Mouse (Mus musculus) forebrain, postnatal 0 days (tissue): ENCODE results near the gene Nxf1. TPM values are rescaled to one million over a fixed set of nuclear protein-coding genes. Genes with fewer than 3 reads are reported as not detected.

Experiments used
- ATAC-seq: fragments of 200-750 bp; cut with Nextera tagmentation; 2 replicates; pipeline ENCODE4 v1.8.0; 2017; ENCODE audit warnings: mild to moderate bottlenecking, moderate library complexity
- DNase-seq: peaks from one replicate; pipeline ENCODE4 v3.0.0-alpha.2; 2015
- H3K27ac ChIP-seq: fragments of 300-500 bp; sonication (generic); 2 replicates; pipeline ENCODE4 v1.5.1; 2014; ENCODE audit warnings: low read depth, mild to moderate bottlenecking, antibody characterized with exemption, low read length, moderate library complexity, mixed read lengths
- H3K27me3 ChIP-seq: fragments of 300-500 bp; sonication (generic); 2 replicates; pipeline ENCODE4 v1.6.1; 2014; ENCODE audit warnings: mild to moderate bottlenecking, low read length, mixed read lengths; ENCODE audit not compliant: insufficient read depth
- H3K36me3 ChIP-seq: fragments of 300-500 bp; sonication (generic); 2 replicates; pipeline ENCODE4 v1.6.1; 2014; ENCODE audit warnings: mild to moderate bottlenecking, moderate library complexity; ENCODE audit not compliant: insufficient read depth
- H3K4me1 ChIP-seq: fragments of 300-500 bp; sonication (generic); 2 replicates; pipeline ENCODE4 v1.6.1; 2014; ENCODE audit warnings: antibody characterized with exemption; ENCODE audit not compliant: insufficient read depth
- H3K4me2 ChIP-seq: fragments of 300-500 bp; sonication (generic); 2 replicates; pipeline ENCODE4 v1.6.1; 2014; ENCODE audit warnings: low read depth, mild to moderate bottlenecking, moderate library complexity
- H3K4me3 ChIP-seq: fragments of 300-500 bp; sonication (generic); 2 replicates; pipeline ENCODE4 v1.5.1; 2014; ENCODE audit warnings: low read depth, low read length, mixed read lengths
- H3K9ac ChIP-seq: fragments of 300-500 bp; sonication (generic); 2 replicates; pipeline ENCODE4 v1.6.1; 2014; ENCODE audit warnings: mild to moderate bottlenecking
- H3K9me3 ChIP-seq: fragments of 300-500 bp; sonication (generic); 2 replicates; pipeline ENCODE4 v1.6.1; 2016; ENCODE audit warnings: low read length
- CTCF ChIP-seq: sonication (generic); IDR thresholded peaks from 2 replicates; pipeline ENCODE4 v1.5.1; 2016; ENCODE audit warnings: antibody characterized with exemption, control low read depth, low read depth
- WGBS: fragments of 180-500 bp; shearing (Covaris S2); extraction: QIAGEN DNeasy Blood & Tissue Kit; methylation state at CpG from one replicate; pipeline ENCODE4 v1.1.7; 2014; 5-methylcytosine and 5-hydroxymethylcytosine counted together
- polyA plus RNA-seq: library from polyadenylated mRNA; unstranded; fragments of >200 nt; fragmentation: Nextera tagmentation; extraction: Ambion mirVana; gene quantifications from 2 replicates; pipeline ENCODE4 v1.2.1, GENCODE M21; 2015
- total RNA-seq: library from RNA; depleted of rRNA; stranded (reverse); fragments of >200 nt; gene quantifications from 2 replicates; pipeline ENCODE4 v1.2.3, GENCODE M21; 2014

The Nxf1 gene
- total and polyA plus RNA-seq, 2 experiments from 2014 or later, result 97.1 to 114 TPM

GRCm38 (mm10) chr19:8765562-8765961 lies 8.7 kb downstream of the Nxf1 start:
- H3K4me1 ChIP-seq, result peaks cover 4% of the 10 kb centered on the region; the same call in 1 of the 2 replicates
- no peak for TF ChIP-seq CTCF
- H3K27me3 ChIP-seq, result no peaks in the 10 kb centered on the region
- DNase-seq (no peak), ATAC-seq (no peak)
- peaks cover 80% of the 10 kb centered on the region for H3K36me3 ChIP-seq
- H3K4me2 ChIP-seq, result no peak overlapping the region
- H3K4me3 ChIP-seq, result no peak overlapping the region
- H3K27ac ChIP-seq, result no peak overlapping the region
- H3K9ac ChIP-seq, result no peak overlapping the region
- WGBS, result 99% methylated on average over 9 of the region's 9 CpGs
- H3K9me3 ChIP-seq, result 0 out of 2 replicates have a peak, but pooled peaks cover 5% of the 10 kb centered on the region

- 18% methylated on average over 29 of the region's 29 CpGs for WGBS
- Histone ChIP-seq H3K36me3 (peaks cover 48% of the 10 kb centered on the region), H3K9ac (peak within 1 kb of the TSS; percentile 97), H3K4me3 (peak within 1 kb of the TSS; percentile 74), H3K27me3 (no peaks in the 10 kb centered on the region), H3K4me2 (peak within 1 kb of the TSS; percentile 62), H3K27ac (peak within 1 kb of the TSS; percentile 94), H3K4me1 (peaks cover 21% of the 10 kb centered on the region), H3K9me3 (no peaks in the 10 kb centered on the region)
- peak; percentile 57 for TF ChIP-seq CTCF
- ATAC-seq (peak; percentile 67), DNase-seq (peak; percentile 89)
Measured at GRCm38 (mm10) chr19:8770567-8771270, 13.8 kb downstream of the Nxf1 start, which contains the start of gene Tmem223. Gene Tmem223 (plus strand): TSS chr19:8770996.

- WGBS, result 87% methylated on average over 5 of the region's 5 CpGs
- Histone ChIP-seq H3K4me2 (no peak overlapping the region), H3K9ac (no peak overlapping the region), H3K27me3 (no peaks in the 10 kb centered on the region), H3K4me1 (peaks cover 21% of the 10 kb centered on the region), H3K9me3 (no peaks in the 10 kb centered on the region), H3K27ac (no peak overlapping the region), H3K36me3 (peaks cover 28% of the 10 kb centered on the region), H3K4me3 (no peak overlapping the region)
- no peak for TF ChIP-seq CTCF
- ATAC-seq (no peak), DNase-seq (no peak)
Measured at GRCm38 (mm10) chr19:8772996-8773395, 16.1 kb downstream of the Nxf1 start.

GRCm38 (mm10) chr19:8773409-8773808 lies 16.5 kb downstream of the Nxf1 start:
- Histone ChIP-seq H3K27me3 (no peaks in the 10 kb centered on the region), H3K36me3 (peaks cover 28% of the 10 kb centered on the region), H3K4me1 (peaks cover 21% of the 10 kb centered on the region), H3K4me3 (peak overlapping the region; percentile 58; the same call in 1 of the 2 replicates), H3K9ac (no peak overlapping the region), H3K4me2 (peak overlapping the region; percentile 90), H3K9me3 (no peaks in the 10 kb centered on the region), H3K27ac (no peak overlapping the region)
- 62% methylated on average over 6 of the region's 6 CpGs for WGBS
- DNase-seq (no peak), ATAC-seq (no peak)
- TF ChIP-seq CTCF, result no peak

- peak; percentile 20; the same call in 1 of the 2 replicates for TF ChIP-seq CTCF
- WGBS, result under 1% methylated on average over 65 of the region's 68 CpGs
Measured at GRCm38 (mm10) chr19:8774086-8774835, 17.4 kb downstream of the Nxf1 start, which contains the start of gene Tmem179b. Gene Tmem179b (minus strand): TSS chr19:8774467.

GRCm38 (mm10) chr19:8774951-8775421 lies 18.1 kb downstream of the Nxf1 start:
- H3K36me3 ChIP-seq, result peaks cover 22% of the 10 kb centered on the region
- peak; percentile 22 for DNase-seq
- peak overlapping the region; percentile 93 for H3K27ac ChIP-seq
- H3K4me1 ChIP-seq, result peaks cover 21% of the 10 kb centered on the region
- ATAC-seq, result no peak
- WGBS, result 5% methylated on average over 20 of the region's 20 CpGs
- H3K27me3 ChIP-seq, result no peaks in the 10 kb centered on the region
- no peaks in the 10 kb centered on the region for H3K9me3 ChIP-seq
- peak overlapping the region; percentile 90 for H3K4me2 ChIP-seq
- peak overlapping the region; percentile 58 for H3K4me3 ChIP-seq
- no peak for TF ChIP-seq CTCF
- H3K9ac ChIP-seq, result peak overlapping the region; percentile 86

More at GRCm38 (mm10) chr19:8774086-8774835, 17.4 kb downstream of the Nxf1 start, which contains the start of gene Tmem179b:
- peaks cover 24% of the 10 kb centered on the region for H3K36me3 ChIP-seq
- H3K9me3 ChIP-seq, result no peaks in the 10 kb centered on the region
- peaks cover 21% of the 10 kb centered on the region for H3K4me1 ChIP-seq
- peak; percentile 95 for ATAC-seq
- H3K27me3 ChIP-seq, result no peaks in the 10 kb centered on the region
- DNase-seq, result peak; percentile 97
- peak within 1 kb of the TSS; percentile 90 for H3K4me2 ChIP-seq
- H3K4me3 ChIP-seq, result peak within 1 kb of the TSS; percentile 58
- H3K9ac ChIP-seq, result peak within 1 kb of the TSS; percentile 86
- peak within 1 kb of the TSS; percentile 93 for H3K27ac ChIP-seq
